Mouse (Mus musculus): ENCODE results near the gene Chd3. TPM values are rescaled to one million over a fixed set of nuclear protein-coding genes. Genes with fewer than 3 reads are reported as not detected.

The Chd3 gene
- polyA plus RNA-seq, 1 experiment, result 134 TPM

DNA sequence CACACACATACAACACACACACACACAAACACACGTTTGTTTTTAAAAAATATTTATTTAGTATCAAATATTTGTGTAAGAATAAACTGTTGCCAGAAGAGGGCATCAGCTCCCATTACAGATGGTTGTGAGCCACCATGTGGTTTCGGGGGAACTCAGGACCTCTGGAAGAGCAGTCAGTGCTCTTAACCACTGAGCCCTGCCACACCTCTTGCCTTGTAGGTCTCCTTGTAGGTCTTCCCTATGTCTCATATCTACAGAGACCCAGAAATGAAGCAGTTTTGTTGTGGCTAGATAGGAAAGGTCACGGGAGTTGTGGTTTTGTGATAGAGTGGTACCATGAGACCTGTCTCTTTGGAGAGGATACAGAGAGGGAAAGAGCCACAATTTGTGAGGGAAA, 35.3 kb downstream of the Chd3 start:
- TF ChIP-seq POLR2A (IDR thresholded peaks at IDR 0.05; ENCODE audit: borderline replicate concordance, low read depth, low read length) (no peak), CTCF (IDR thresholded peaks at IDR 0.05; ENCODE audit: low read depth, low read length) (no peak)
- Histone ChIP-seq H3K4me3 (ENCODE audit: insufficient read depth, low read length) (no peak overlapping the region), H3K27ac (ENCODE audit: insufficient read depth, low read depth, low read length) (no peak overlapping the region), H3K4me1 (ENCODE audit: control insufficient read depth, insufficient read depth, low read length) (peaks cover 10% of the 10 kb centered on the region; the same call in 1 of the 2 replicates)

- Histone ChIP-seq H3K27ac (ENCODE audit: insufficient read depth, low read depth, low read length) (no peak overlapping the region), H3K4me1 (ENCODE audit: control insufficient read depth, insufficient read depth, low read length) (peaks cover 10% of the 10 kb centered on the region; the same call in 1 of the 2 replicates), H3K4me3 (ENCODE audit: insufficient read depth, low read length) (no peak overlapping the region)
- TF ChIP-seq CTCF (IDR thresholded peaks at IDR 0.05; ENCODE audit: low read depth, low read length), result no peak
- TF ChIP-seq POLR2A (IDR thresholded peaks at IDR 0.05; ENCODE audit: borderline replicate concordance, low read depth, low read length), result no peak
Observed at GRCm38 (mm10) chr11:69332713-69333253, 36.4 kb downstream of the Chd3 start.

DNA sequence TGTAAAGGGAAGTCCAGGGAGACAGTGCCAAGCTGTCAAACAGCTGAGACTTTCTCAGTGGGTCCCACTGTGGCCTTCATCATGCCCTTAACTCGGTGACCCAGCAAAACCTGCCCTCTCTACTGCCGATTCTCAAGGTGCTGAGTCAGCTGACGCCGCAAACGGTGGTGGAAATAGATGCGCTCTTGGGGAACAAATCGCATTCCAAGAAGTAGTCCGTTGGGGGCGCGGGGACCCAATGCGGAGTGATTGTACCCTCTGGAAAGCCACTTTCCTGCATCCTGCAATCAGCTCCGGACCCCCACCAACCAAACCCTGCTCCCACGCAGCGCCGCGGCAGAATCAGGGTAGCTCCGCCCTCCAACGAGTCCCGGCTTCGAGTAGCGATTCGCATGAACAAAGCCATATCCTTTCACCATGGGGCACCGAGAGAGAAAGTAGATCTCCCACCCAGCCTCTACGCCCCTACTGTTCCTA, 37.2 kb downstream of the Chd3 start:
- H3K27ac ChIP-seq (ENCODE audit: insufficient read depth, low read depth, low read length), result no peak overlapping the region
- peak overlapping the region; percentile 64 for H3K4me3 ChIP-seq (ENCODE audit: insufficient read depth, low read length)
- TF ChIP-seq CTCF (IDR thresholded peaks at IDR 0.05; ENCODE audit: low read depth, low read length) (no peak), POLR2A (IDR thresholded peaks at IDR 0.05; ENCODE audit: borderline replicate concordance, low read depth, low read length) (no peak)
- peaks cover 10% of the 10 kb centered on the region; the same call in 1 of the 2 replicates for H3K4me1 ChIP-seq (ENCODE audit: control insufficient read depth, insufficient read depth, low read length)

DNA sequence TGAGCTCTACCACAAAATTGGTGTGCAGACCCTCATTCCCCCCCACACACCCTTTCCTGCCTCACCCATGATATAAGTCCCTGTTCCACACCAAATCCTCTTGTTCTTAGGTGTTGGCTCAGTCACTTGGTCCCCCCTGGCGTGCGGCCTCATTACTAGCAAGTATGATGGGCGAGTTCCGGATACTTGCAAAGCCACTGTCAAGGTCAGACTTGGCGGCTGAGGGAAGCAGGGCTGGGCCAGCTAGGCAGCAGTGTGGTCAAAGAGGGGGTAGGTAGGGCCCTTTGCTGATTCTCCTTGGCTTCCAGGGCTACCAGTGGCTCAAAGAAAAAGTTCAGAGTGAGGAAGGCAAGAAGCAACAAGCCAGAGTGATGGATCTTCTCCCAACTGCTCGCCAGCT, 38.1 kb downstream of the Chd3 start:
- TF ChIP-seq POLR2A (IDR thresholded peaks at IDR 0.05; ENCODE audit: borderline replicate concordance, low read depth, low read length) (no peak), CTCF (IDR thresholded peaks at IDR 0.05; ENCODE audit: low read depth, low read length) (no peak)
- H3K4me1 ChIP-seq (ENCODE audit: control insufficient read depth, insufficient read depth, low read length), result peaks cover 10% of the 10 kb centered on the region; the same call in 1 of the 2 replicates
- no peak overlapping the region for H3K4me3 ChIP-seq (ENCODE audit: insufficient read depth, low read length)

GRCm38 (mm10) chr11:69328517-69328916, 40.7 kb downstream of the Chd3 start:
- no peak for TF ChIP-seq CTCF (IDR thresholded peaks at IDR 0.05; ENCODE audit: low read depth, low read length)
- no peak for TF ChIP-seq POLR2A (IDR thresholded peaks at IDR 0.05; ENCODE audit: borderline replicate concordance, low read depth, low read length)
- peaks cover 21% of the 10 kb centered on the region for H3K4me1 ChIP-seq (ENCODE audit: control insufficient read depth, insufficient read depth, low read length)
- H3K4me3 ChIP-seq (ENCODE audit: insufficient read depth, low read length), result no peak overlapping the region
- H3K27ac ChIP-seq (ENCODE audit: insufficient read depth, low read depth, low read length), result no peak overlapping the region

More for the DNA sequence above, 38.1 kb downstream of the Chd3 start:
- H3K27ac ChIP-seq (ENCODE audit: insufficient read depth, low read depth, low read length), result no peak overlapping the region

DNA sequence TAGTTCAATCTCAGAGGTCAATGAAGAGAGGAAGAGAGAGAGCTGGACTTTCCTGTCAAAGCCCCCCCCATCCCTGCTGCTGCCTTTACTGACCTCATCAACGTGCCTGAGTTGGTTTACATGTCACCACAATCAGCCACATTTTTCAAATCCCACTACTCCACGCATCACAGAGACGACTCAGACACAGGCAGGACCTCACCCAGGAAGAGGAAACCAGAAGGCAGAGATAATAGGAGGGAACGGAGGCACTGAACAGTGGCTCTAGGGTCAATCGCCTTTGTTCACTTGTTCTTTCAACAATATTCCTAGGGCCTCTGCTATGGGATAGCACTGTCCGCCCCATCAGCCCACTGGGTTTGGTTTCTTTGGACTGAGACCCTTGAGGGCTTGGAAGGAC, 41.6 kb downstream of the Chd3 start:
- TF ChIP-seq CTCF (IDR thresholded peaks at IDR 0.05; ENCODE audit: low read depth, low read length), result no peak
- no peak for TF ChIP-seq POLR2A (IDR thresholded peaks at IDR 0.05; ENCODE audit: borderline replicate concordance, low read depth, low read length)
- no peak overlapping the region for H3K27ac ChIP-seq (ENCODE audit: insufficient read depth, low read depth, low read length)
- H3K4me3 ChIP-seq (ENCODE audit: insufficient read depth, low read length), result no peak overlapping the region
- H3K4me1 ChIP-seq (ENCODE audit: control insufficient read depth, insufficient read depth, low read length), result peaks cover 19% of the 10 kb centered on the region

DNA sequence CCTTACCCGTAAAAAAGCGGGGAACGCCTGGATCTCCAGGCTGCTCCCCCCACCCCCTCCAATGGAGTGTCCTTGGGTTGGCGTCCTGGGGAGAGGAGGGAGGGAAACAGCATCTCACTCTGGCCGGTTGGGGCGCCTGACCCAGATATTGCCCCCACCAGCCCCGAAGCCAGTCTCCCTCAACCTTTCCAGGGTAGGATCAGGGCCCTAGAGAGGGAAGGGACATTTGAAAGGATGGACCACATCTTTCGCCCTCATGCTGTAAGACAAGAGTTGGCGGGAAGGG, 42.1 kb downstream of the Chd3 start:
- TF ChIP-seq CTCF (IDR thresholded peaks at IDR 0.05; ENCODE audit: low read depth, low read length), result no peak
- no peak for TF ChIP-seq POLR2A (IDR thresholded peaks at IDR 0.05; ENCODE audit: borderline replicate concordance, low read depth, low read length)
- peaks cover 16% of the 10 kb centered on the region for H3K4me1 ChIP-seq (ENCODE audit: control insufficient read depth, insufficient read depth, low read length)
- no peak overlapping the region for H3K4me3 ChIP-seq (ENCODE audit: insufficient read depth, low read length)
- no peak overlapping the region for H3K27ac ChIP-seq (ENCODE audit: insufficient read depth, low read depth, low read length)

- TF ChIP-seq CTCF (IDR thresholded peaks at IDR 0.05; ENCODE audit: low read depth, low read length) (no peak), POLR2A (IDR thresholded peaks at IDR 0.05; ENCODE audit: borderline replicate concordance, low read depth, low read length) (no peak)
- H3K4me3 ChIP-seq (ENCODE audit: insufficient read depth, low read length), result peak overlapping the region; percentile 52
- H3K4me1 ChIP-seq (ENCODE audit: control insufficient read depth, insufficient read depth, low read length), result peaks cover 14% of the 10 kb centered on the region
- no peak overlapping the region for H3K27ac ChIP-seq (ENCODE audit: insufficient read depth, low read depth, low read length)
Observed at GRCm38 (mm10) chr11:69326408-69327156, 42.6 kb downstream of the Chd3 start.

DNA sequence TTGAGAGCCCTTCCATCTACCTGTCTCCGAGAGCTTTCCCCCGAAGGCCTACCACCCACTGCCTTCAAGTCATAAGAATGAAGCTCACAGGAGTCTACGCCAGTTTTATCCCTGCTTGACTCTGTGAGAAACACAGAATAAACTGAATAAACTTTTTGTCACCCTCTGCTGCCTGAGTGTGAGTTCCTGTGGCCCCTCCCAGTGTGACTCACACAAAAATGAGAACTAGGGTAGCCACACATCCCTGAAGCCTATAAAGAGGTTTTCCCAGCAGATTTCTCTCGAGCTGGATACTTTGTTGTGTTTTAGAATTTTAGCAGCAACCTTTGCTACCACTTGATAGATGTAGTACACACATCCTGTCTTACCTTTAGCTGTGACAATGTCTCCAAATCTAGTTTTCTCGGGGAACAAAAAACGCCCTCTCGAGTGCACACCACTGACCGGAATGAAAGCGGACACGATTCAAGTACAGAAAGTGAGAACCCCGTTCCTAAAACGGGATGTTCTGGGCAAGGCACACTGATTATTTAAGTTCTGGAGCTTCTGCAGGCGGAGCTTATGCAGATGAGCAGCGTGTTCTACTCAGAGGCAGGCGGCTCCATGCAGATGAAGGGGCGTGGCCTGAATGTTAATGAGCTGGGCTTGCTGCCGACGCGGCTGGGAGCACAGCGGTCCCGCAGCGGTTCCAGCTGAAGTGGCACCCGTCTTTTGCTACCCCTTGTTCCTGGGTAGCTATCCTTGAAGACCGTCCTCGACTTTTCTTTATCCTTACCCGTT, 43.4 kb downstream of the Chd3 start, which contains the start of gene Kcnab3:
Gene Kcnab3, plus strand, starts transcription at position 631 of the 780 bp plus-strand sequence.
- H3K4me1 ChIP-seq (ENCODE audit: control insufficient read depth, insufficient read depth, low read length), result peaks cover 14% of the 10 kb centered on the region

More for the DNA sequence above, 43.4 kb downstream of the Chd3 start, which contains the start of gene Kcnab3:
- Histone ChIP-seq H3K27ac (ENCODE audit: insufficient read depth, low read depth, low read length) (peak within 1 kb of the TSS; percentile 92), H3K4me3 (ENCODE audit: insufficient read depth, low read length) (peak within 1 kb of the TSS; percentile 52)
- TF ChIP-seq POLR2A (IDR thresholded peaks at IDR 0.05; ENCODE audit: borderline replicate concordance, low read depth, low read length) (no peak), CTCF (IDR thresholded peaks at IDR 0.05; ENCODE audit: low read depth, low read length) (no peak)
